Mouse (Mus musculus) ovary, adult 18-20 months (tissue): ENCODE data around the gene Pklr.

Experiments used
- DNase-seq: peaks from one replicate; pipeline ENCODE4 v3.0.0; 2022; ENCODE audit warnings: low spot score, mixed read lengths

Pklr gene

DNA sequence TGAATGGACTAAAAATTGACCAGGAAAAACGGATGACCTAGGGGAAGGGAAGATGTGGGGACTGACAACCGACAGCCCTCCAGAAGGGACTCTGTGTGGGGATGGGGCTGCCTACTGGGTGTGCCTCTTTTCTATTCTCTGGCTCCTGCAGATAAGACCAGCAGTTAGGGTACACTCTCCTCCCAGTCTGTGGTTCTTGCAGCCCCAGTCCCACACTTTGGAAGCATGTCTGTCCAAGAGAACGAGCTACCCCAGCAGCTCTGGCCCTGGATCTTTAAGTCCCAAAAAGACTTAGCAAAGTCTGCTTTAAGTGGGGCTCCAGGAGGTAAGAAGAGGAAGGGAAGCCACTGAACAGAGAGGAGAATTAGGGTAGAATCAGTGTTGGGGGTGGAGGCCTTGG, at the start of gene Pklr:
Pklr (plus strand) TSS at position 185 of the 400 bp plus-strand sequence.
- DNase-seq = no peak

DNA sequence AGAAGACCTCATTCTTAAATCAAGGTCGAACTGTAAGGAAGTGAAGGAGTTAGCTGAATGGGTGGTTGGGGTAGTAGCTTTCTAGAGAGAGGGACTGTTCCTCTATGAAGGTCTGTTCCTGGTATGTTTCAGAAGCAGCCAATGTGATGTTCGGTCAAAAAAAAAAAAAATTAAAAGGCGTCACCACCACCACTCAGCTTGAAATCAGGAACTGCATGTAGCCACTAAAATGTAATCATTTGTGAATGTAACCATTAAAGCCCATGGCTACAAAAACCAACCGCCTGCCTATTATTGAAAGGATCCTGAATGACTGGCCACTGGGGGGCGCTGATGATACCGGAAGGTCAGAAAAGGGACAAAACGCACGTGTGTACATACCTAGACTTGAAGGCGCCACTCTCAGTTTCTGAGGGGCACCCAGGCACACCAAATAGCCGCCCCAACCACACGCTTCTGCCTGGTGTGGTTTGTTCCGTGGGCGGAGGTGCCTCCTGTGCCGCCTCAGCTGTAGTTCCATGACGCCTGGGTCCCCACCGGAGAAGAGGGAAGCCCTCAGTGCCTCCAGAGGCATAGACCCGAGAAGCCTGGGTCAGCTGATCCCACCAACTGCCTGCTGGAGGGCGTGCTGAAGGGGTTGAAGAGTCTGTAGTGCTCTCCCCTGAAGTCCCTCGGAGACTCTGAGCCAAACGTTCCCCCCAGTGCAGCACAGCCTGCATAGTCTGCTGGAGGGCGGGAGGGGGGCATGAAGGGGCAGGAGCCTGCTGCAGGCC, 48.4 kb upstream of the Pklr start:
- DNase-seq = no peak

GRCm38 (mm10) chr3:89088974-89089373, 47.0 kb upstream of the Pklr start:
- DNase-seq = no peak

DNA sequence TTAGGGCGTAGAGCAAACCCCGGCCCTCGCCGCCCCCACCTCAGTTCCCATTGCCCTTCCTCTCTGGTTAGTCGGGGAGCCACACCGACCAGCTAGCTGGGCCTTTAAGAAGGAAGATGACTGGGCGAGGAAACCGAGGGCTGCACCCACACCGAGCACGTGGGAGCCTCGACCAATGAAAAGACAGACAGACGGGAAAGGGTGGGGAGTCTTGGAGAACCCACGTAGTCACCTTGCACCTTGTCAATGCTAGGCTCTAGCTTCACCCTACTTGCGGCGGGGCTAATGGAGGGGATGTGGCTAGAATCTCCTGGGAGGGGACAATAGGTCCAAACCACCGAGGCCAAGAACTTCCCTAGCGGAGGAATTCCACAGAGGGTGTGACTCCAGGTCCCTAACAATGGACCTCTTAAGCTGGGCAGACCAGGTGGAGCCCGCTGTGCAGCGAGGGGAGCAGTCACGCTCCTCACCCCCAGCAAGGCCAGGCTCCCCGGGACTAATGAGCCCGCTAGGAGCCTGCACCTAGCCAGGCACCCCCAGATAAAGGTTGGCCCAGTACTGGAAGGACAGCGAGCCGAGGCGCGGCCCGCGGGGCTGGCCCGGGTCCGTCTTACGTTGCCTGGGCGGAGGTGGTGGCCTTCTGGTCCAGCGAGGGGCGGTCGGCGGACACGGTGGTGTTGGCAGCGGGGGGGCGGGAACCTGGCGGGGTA, 45.9 kb upstream of the Pklr start:
- DNase-seq = peak; percentile 80

DNA sequence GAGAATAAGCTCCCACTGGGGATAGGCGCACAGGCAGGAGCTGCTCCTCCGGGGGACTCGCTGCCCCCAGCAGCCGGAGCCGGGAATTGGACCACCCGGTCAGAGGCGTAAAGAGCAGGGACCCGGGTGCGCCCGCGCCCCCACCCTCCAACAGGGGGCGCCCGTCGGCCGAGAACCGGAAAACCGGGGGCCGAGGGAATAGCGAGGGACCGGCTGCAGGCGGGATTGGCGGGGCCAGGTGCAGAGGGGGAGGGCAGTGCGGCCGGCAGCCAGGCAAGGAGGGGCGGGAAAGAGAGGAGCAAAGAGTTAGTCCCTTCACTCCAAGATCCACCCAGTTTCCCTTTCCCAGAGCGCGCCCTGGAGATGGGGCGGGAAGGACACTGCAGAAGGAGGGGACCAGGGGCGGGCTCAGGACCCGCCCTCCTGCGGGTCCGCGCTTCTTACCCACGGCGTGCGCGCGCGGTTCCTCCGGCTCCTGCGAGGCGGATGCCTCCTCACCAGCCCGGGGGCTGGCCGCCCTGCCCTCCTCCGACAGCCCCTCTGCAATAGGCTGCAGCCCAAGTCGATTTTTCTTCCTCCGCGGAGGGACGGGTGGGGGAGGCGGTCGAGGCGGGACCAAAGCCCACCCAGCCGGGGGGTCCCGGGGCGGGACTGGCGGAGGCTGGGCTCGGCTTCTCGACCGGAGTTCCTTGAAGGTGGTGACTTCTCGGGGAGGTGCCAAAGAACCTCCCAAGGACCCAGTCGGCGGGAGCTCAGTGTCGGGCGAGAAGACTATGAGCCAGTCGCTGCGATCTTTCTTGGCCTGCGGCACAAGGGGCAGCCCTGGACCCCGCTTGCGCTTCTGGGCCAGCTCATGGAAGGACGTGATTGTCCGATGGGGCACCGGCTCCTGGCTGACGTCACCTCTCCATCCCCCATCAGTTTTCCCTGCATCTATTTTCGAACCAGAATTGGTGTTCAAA, 45.0 kb upstream of the Pklr start:
- peak; percentile 78 for DNase-seq

- no peak for DNase-seq
Measured at GRCm38 (mm10) chr3:89091811-89092508, 44.0 kb upstream of the Pklr start.

- DNase-seq = no peak
Measured at GRCm38 (mm10) chr3:89092509-89093090, 43.3 kb upstream of the Pklr start.

DNA sequence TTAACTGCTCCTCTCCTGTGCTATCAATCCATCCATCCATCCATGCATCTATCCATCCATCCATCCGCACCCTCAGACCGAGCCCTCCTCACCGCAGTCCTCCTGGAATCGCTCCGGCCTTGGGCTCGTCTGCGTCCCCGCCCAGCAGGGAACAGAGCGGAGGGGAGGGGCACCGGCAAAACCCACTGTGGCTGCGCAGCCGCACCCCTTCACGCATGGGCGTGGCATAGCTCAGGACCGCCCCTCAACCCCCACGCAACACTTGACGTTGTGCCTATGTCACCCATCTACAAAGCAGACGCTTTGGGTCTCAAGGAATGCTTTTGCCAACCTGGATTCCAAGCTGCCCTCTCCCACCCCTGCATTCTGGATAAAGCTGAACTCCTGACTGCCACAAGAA, 42.8 kb upstream of the Pklr start, which contains the start of gene Rusc1:
Rusc1 (minus strand) TSS at position 137 of the 400 bp plus-strand sequence.
- peak; percentile 79 for DNase-seq

DNA sequence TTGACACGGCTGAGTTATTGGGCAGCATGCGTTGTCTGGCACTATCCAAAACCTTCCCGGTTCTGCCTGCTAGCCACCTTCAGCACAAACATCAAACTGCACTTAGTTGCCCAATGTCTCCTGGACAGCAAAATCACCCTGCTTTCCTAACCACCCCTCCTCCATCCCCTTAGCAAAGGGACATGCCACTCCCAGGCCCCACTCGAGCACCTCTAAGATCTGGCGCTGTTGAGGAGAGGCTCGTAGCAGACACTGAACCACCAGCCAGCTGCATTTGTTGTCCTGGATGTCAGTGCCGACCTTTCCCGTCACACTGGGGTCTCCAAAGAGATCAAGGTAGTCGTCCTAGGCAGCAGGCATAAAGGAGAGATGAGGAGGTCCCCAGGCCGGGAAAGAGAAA, 41.9 kb upstream of the Pklr start:
- DNase-seq = no peak

GRCm38 (mm10) chr3:89100811-89101210, 35.1 kb upstream of the Pklr start, which contains the start of gene Gm43738:
TSS of gene Gm43738 (minus strand) at chr3:89101099.
- DNase-seq = no peak

- no peak for DNase-seq
Measured at GRCm38 (mm10) chr3:89101459-89101811, 34.5 kb upstream of the Pklr start.

GRCm38 (mm10) chr3:89101812-89102494, 34.0 kb upstream of the Pklr start, which contains the start of gene Fdps:
TSS of gene Fdps (minus strand) at chr3:89101959.
- peak; percentile 96 for DNase-seq

DNA sequence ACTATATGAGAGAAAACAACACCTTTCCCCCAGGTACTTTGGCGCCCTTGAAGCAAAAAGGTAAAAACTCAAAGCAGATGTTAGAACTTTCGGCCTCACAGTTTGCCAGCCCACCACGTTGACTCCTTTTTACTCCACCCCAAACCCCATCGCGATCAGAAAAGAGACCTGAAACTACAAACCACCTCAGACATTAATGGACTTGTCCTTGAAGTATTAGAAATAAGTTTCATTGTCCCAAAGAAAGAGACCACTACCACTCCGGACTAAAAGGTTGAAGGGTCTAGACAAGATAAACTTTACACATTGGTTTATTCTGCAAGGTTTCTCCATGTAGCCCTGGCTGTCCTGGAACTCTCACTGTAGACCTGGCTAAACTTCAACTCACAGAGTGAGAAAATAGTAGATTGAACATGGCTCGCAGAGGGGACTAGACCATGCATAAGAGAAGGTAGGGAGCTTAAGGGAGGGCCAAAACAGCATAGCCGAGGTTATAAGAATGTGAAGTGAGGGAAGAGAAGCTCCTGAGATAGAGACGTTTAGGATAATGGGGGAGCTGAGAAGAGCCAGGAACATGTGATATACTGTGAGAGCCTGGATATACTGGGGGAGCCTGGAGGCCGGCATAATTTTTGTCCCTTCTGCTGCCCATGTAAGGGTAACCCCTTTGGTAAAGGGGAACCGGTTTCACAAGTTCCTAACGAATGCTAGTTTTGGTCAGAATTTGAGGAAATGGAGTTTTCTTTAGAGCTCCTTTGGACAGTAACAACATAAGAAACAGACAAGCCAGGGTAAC, 33.2 kb upstream of the Pklr start:
- DNase-seq = no peak

- DNase-seq = no peak
Measured at GRCm38 (mm10) chr3:89103291-89103595, 32.7 kb upstream of the Pklr start.

DNA sequence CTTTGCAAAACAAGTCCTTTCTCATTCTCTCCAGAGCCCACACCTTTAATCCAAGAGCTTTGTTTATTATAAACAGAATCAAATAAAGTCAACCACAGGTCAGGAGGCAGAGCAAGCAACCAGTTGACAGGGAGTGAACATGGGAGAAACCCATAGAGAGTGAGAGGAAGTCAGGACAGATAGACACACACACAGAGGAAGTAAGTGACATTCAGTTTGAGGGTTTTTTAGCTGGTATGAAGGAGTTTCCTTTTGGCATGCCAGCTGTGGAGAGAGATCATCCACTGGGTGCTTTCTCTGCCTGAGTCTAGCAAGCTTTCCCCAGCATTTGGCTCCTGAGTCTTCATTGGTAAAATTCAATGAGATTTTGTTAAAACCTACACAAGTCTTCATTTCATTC, 29.1 kb upstream of the Pklr start:
- DNase-seq = no peak

GRCm38 (mm10) chr3:89107545-89107944, 28.4 kb upstream of the Pklr start:
- DNase-seq = no peak

DNA sequence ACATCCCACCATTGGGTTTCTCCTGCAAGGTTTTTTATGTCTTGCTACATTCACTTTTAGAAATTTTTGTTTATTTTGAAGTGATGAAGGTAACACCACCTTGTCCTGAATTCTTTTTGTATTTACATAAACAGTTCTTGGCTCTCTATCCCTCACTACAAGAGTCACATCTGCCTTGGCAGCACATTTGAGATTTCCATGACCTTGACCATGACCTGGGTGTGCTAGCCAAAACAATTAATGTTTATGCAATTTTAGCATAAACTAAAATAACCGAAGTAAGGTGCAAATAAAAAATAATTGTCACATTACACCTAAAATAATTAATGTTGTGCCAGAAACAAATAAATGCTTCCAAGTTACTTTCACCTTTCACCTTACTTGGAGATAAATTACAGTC, 27.8 kb upstream of the Pklr start:
- DNase-seq = no peak

GRCm38 (mm10) chr3:89113058-89113457, 22.9 kb upstream of the Pklr start:
- DNase-seq = no peak

GRCm38 (mm10) chr3:89115522-89115921, 20.4 kb upstream of the Pklr start:
- DNase-seq = no peak

DNA sequence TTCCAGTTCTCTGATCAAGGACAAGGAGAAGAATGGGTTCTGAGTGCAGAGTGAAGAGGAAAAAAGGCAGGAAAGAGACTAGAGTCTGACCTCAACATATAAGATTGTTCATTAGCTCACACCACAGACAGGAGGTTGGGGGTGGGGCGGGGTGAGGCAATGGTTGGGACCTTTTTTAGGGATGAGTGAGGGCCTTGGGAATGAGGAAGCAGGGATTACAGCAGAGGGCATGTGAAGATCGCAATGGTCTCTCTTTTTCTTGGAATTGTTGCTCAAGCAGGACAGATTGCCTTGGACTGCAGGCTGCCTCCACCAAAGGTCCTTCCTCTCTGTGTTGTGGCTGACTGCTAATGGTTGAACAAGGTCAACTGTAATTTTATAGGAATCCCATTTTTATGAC, 12.6 kb upstream of the Pklr start:
- peak; percentile 47 for DNase-seq
